Mouse (Mus musculus): ENCODE results near the gene Cpne2.

Cpne2 gene

GRCm38 (mm10) chr8:94567159-94567849 lies 34.5 kb downstream of the Cpne2 start:
- in situ Hi-C loops (cut with MboI; ENCODE audit: low pct_unique_long_range_greater_than_20kb in 1 of 2, low sequenced_read_pairs in 2 of 2, unreplicated experiment in 1 of 2), result no loop called here

- in situ Hi-C loops (cut with MboI; ENCODE audit: low pct_unique_long_range_greater_than_20kb in 1 of 2, low sequenced_read_pairs in 2 of 2, unreplicated experiment in 1 of 2), result no loop called here
These were observed 35.3 kb downstream of the Cpne2 start for GRCm38 (mm10) chr8:94568098-94568497.

GRCm38 (mm10) chr8:94569419-94569818 lies 36.6 kb downstream of the Cpne2 start:
- in situ Hi-C loops (cut with MboI; ENCODE audit: low pct_unique_long_range_greater_than_20kb in 1 of 2, low sequenced_read_pairs in 2 of 2, unreplicated experiment in 1 of 2), result no loop called here

- in situ Hi-C loops (cut with MboI; ENCODE audit: low pct_unique_long_range_greater_than_20kb in 1 of 2, low sequenced_read_pairs in 2 of 2, unreplicated experiment in 1 of 2), result no loop called here
These were observed 39.1 kb downstream of the Cpne2 start for GRCm38 (mm10) chr8:94571896-94572295.

GRCm38 (mm10) chr8:94574159-94574907 lies 41.5 kb downstream of the Cpne2 start:
- in situ Hi-C loops (cut with MboI; ENCODE audit: low pct_unique_long_range_greater_than_20kb in 1 of 2, low sequenced_read_pairs in 2 of 2, unreplicated experiment in 1 of 2), result no loop called here

- in situ Hi-C loops (cut with MboI; ENCODE audit: low pct_unique_long_range_greater_than_20kb in 1 of 2, low sequenced_read_pairs in 2 of 2, unreplicated experiment in 1 of 2), result no loop called here
These were observed 42.4 kb downstream of the Cpne2 start for GRCm38 (mm10) chr8:94575148-94575547.

- in situ Hi-C loops (cut with MboI; ENCODE audit: low pct_unique_long_range_greater_than_20kb in 1 of 2, low sequenced_read_pairs in 2 of 2, unreplicated experiment in 1 of 2), result no loop called here
These were observed 49.2 kb downstream of the Cpne2 start for GRCm38 (mm10) chr8:94581820-94582483.

- in situ Hi-C loops (cut with MboI; ENCODE audit: low pct_unique_long_range_greater_than_20kb in 1 of 2, low sequenced_read_pairs in 2 of 2, unreplicated experiment in 1 of 2), result no loop called here
These were observed 49.8 kb downstream of the Cpne2 start for GRCm38 (mm10) chr8:94582569-94582968.

GRCm38 (mm10) chr8:94584238-94584817 lies 51.5 kb downstream of the Cpne2 start:
- in situ Hi-C loops (cut with MboI; ENCODE audit: low pct_unique_long_range_greater_than_20kb in 1 of 2, low sequenced_read_pairs in 2 of 2, unreplicated experiment in 1 of 2), result no loop called here

GRCm38 (mm10) chr8:94591691-94592090 lies 58.9 kb downstream of the Cpne2 start:
- in situ Hi-C loops (cut with MboI; ENCODE audit: low pct_unique_long_range_greater_than_20kb in 1 of 2, low sequenced_read_pairs in 2 of 2, unreplicated experiment in 1 of 2), result no loop called here

- in situ Hi-C loops (cut with MboI; ENCODE audit: low pct_unique_long_range_greater_than_20kb in 1 of 2, low sequenced_read_pairs in 2 of 2, unreplicated experiment in 1 of 2), result no loop called here
These were observed 61.4 kb downstream of the Cpne2 start for GRCm38 (mm10) chr8:94594211-94594610.

GRCm38 (mm10) chr8:94600478-94600877 lies 67.7 kb downstream of the Cpne2 start:
- in situ Hi-C loops (cut with MboI; ENCODE audit: low pct_unique_long_range_greater_than_20kb in 1 of 2, low sequenced_read_pairs in 2 of 2, unreplicated experiment in 1 of 2), result no loop called here

GRCm38 (mm10) chr8:94601034-94601606 lies 68.3 kb downstream of the Cpne2 start:
- in situ Hi-C loops (cut with MboI; ENCODE audit: low pct_unique_long_range_greater_than_20kb in 1 of 2, low sequenced_read_pairs in 2 of 2, unreplicated experiment in 1 of 2), result no loop called here

GRCm38 (mm10) chr8:94601607-94602385 lies 69.0 kb downstream of the Cpne2 start, which contains the start of the genes Rspry1 and Fam192a:
TSS of gene Rspry1 (plus strand) at chr8:94601937.
TSS of gene Fam192a (minus strand) at chr8:94601997.
- in situ Hi-C loops (cut with MboI; ENCODE audit: low pct_unique_long_range_greater_than_20kb in 1 of 2, low sequenced_read_pairs in 2 of 2, unreplicated experiment in 1 of 2), result no loop called here

GRCm38 (mm10) chr8:94602471-94603131 lies 69.8 kb downstream of the Cpne2 start:
- in situ Hi-C loops (cut with MboI; ENCODE audit: low pct_unique_long_range_greater_than_20kb in 1 of 2, low sequenced_read_pairs in 2 of 2, unreplicated experiment in 1 of 2), result no loop called here

- in situ Hi-C loops (cut with MboI; ENCODE audit: low pct_unique_long_range_greater_than_20kb in 1 of 2, low sequenced_read_pairs in 2 of 2, unreplicated experiment in 1 of 2), result no loop called here
These were observed 71.2 kb downstream of the Cpne2 start for GRCm38 (mm10) chr8:94604030-94604429.

- in situ Hi-C loops (cut with MboI; ENCODE audit: low pct_unique_long_range_greater_than_20kb in 1 of 2, low sequenced_read_pairs in 2 of 2, unreplicated experiment in 1 of 2), result no loop called here
These were observed 74.3 kb downstream of the Cpne2 start for GRCm38 (mm10) chr8:94607064-94607463.

All from mouse embryonic stem cell (cell line).